Mouse (Mus musculus) hindbrain, embryonic 16.5 days (tissue): ENCODE data around the gene Astn2. TPM values are rescaled to one million over a fixed set of nuclear protein-coding genes. Genes with fewer than 3 reads are reported as not detected.

Experiments
- ATAC-seq: fragments of 200-750 bp; cut with Nextera tagmentation; 2 replicates; pipeline ENCODE4 v1.8.0; 2017; ENCODE audit warnings: moderate TSS enrichment, moderate library complexity
- H3K27ac ChIP-seq: fragments of 300-500 bp; sonication (generic); 2 replicates; pipeline ENCODE4 v1.5.1; 2014; ENCODE audit warnings: low read depth, mild to moderate bottlenecking, control low read depth, low read length, moderate library complexity
- H3K27me3 ChIP-seq: fragments of 300-500 bp; sonication (generic); replicated peaks from 2 replicates; pipeline ENCODE4 v1.6.1; 2014; ENCODE audit warnings: low read length; ENCODE audit not compliant: control insufficient read depth, insufficient read depth
- H3K36me3 ChIP-seq: fragments of 300-500 bp; sonication (generic); 2 replicates; pipeline ENCODE4 v1.6.1; 2014; ENCODE audit warnings: mild to moderate bottlenecking, low read length, moderate library complexity, mixed read lengths; ENCODE audit not compliant: control insufficient read depth, insufficient read depth
- H3K4me1 ChIP-seq: fragments of 300-500 bp; sonication (generic); 2 replicates; pipeline ENCODE4 v1.6.1; 2014; ENCODE audit warnings: low read depth, low read length; ENCODE audit not compliant: control insufficient read depth, insufficient read depth
- H3K4me2 ChIP-seq: fragments of 300-500 bp; sonication (generic); 2 replicates; pipeline ENCODE4 v1.6.1; 2014; ENCODE audit warnings: mild to moderate bottlenecking, low read length, control low read depth, moderate library complexity
- H3K4me3 ChIP-seq: fragments of 300-500 bp; sonication (generic); 2 replicates; pipeline ENCODE4 v1.5.1; 2014; ENCODE audit warnings: mild to moderate bottlenecking, low read length, control low read depth, moderate library complexity
- H3K9ac ChIP-seq: fragments of 300-500 bp; sonication (generic); 2 replicates; pipeline ENCODE4 v1.6.1; 2014; ENCODE audit warnings: low read depth, mild to moderate bottlenecking, control low read depth, low read length, moderate library complexity
- H3K9me3 ChIP-seq: fragments of 300-500 bp; sonication (generic); 2 replicates; pipeline ENCODE4 v1.6.1; 2014; ENCODE audit warnings: mild to moderate bottlenecking, low read length, moderate library complexity; ENCODE audit not compliant: control insufficient read depth
- WGBS: fragments of 180-500 bp; shearing (Covaris S2); extraction: QIAGEN DNeasy Blood & Tissue Kit; methylation state at CpG from one replicate; pipeline ENCODE4 v1.1.7; 2014; 5-methylcytosine and 5-hydroxymethylcytosine counted together
- polyA plus RNA-seq: library from polyadenylated mRNA; unstranded; fragments of >200 nt; fragmentation: Nextera tagmentation; extraction: Ambion mirVana; gene quantifications from 2 replicates; pipeline ENCODE4 v1.2.1, GENCODE M21; 2015

The Astn2 gene
- polyA plus RNA-seq, 1 experiment from 2014 or later: 0.94 TPM

DNA sequence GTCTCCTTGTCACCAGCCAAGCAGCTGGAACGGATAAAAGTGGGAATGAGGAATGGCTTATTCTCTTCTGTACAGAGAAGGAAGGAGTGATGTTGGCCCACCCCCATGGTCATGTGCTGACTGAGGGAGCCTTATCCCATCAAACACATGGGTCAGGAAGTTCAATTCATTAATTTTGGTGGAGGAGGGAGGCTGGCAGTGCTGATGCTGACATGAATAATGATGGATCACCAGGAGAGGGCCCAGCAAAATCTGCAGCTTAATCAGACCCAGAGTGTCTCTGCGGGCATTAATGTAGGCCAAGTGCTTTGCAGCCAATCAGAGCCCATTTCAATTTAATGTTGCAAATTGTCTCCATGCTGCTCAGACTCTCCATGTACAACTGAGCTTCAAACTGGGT, 172.1 kb downstream of the Astn2 start:
- Histone ChIP-seq H3K27me3 (no peaks in the 10 kb centered on the region), H3K4me3 (no peak overlapping the region), H3K4me1 (no peaks in the 10 kb centered on the region), H3K36me3 (no peaks in the 10 kb centered on the region), H3K9ac (no peak overlapping the region), H3K9me3 (no peaks in the 10 kb centered on the region), H3K4me2 (no peak overlapping the region), H3K27ac (no peak overlapping the region; the same call in 1 of the 2 replicates)
- peak; percentile 89 for ATAC-seq
- 47% methylated on average over 2 of the region's 2 CpGs for WGBS

GRCm38 (mm10) chr4:66230735-66231134, 173.7 kb downstream of the Astn2 start:
- WGBS: 82% methylated on average over 4 of the region's 4 CpGs
- no peaks in the 10 kb centered on the region for H3K4me1 ChIP-seq
- no peak for ATAC-seq

GRCm38 (mm10) chr4:66222602-66223317, 181.7 kb downstream of the Astn2 start:
- 89% methylated on average over 9 of the region's 9 CpGs for WGBS
- no peak overlapping the region for H3K27ac ChIP-seq
- no peaks in the 10 kb centered on the region for H3K36me3 ChIP-seq
- no peaks in the 10 kb centered on the region for H3K27me3 ChIP-seq
- H3K4me1 ChIP-seq: no peaks in the 10 kb centered on the region
- no peak overlapping the region for H3K9ac ChIP-seq
- no peaks in the 10 kb centered on the region for H3K9me3 ChIP-seq
- ATAC-seq: no peak
- no peak overlapping the region for H3K4me2 ChIP-seq
- no peak overlapping the region for H3K4me3 ChIP-seq

More at GRCm38 (mm10) chr4:66230735-66231134, 173.7 kb downstream of the Astn2 start:
- Histone ChIP-seq H3K4me3 (no peak overlapping the region), H3K9me3 (no peaks in the 10 kb centered on the region), H3K27ac (no peak overlapping the region), H3K9ac (no peak overlapping the region), H3K27me3 (no peaks in the 10 kb centered on the region), H3K36me3 (no peaks in the 10 kb centered on the region), H3K4me2 (no peak overlapping the region)

DNA sequence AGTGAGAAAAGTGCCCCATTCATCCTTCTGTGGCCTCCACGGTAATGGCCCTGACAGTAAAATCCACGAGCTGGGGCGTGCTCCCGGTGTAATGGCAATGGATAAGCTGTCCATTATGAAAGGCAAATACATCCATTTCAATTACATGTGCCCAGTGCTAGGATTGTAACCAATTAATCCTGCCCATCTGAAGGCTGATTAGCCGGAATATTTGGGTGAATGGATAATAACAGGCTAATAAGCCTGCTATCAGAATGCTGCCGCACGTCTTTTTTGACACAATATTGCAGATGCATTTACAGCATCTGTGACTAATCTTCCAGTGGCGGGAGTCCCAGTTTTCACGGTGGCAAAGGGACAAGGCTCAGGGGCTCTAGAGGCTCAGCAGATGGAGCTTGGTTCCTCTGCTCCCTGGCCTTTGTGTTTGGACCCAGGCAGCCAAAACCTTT, 189.2 kb downstream of the Astn2 start:
- Histone ChIP-seq H3K27ac (peak overlapping the region; percentile 56), H3K4me3 (no peak overlapping the region), H3K9ac (no peak overlapping the region), H3K9me3 (no peaks in the 10 kb centered on the region), H3K36me3 (no peaks in the 10 kb centered on the region), H3K4me2 (no peak overlapping the region), H3K27me3 (no peaks in the 10 kb centered on the region), H3K4me1 (peaks cover 5% of the 10 kb centered on the region)
- WGBS: 31% methylated on average over 9 of the region's 9 CpGs
- ATAC-seq: peak; percentile 83

DNA sequence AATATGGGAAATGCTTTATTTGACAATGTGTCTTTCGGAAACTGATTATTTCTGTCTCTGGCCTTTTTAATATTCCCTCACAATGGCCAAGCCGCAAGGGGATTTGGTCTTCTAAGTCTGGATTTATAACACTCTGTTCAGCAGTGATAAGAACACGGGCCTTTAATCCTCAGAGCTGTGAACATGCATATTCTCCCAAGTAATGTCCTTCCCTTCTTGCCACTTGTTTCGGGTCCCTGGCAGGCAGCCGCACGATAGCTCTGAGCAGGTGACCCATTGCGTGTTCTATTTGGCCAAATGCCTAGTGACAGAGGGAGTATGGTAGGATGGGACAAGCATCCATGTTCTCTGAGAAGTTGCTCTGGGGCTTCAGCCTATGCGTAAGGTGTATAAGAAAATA, 214.8 kb downstream of the Astn2 start:
- ATAC-seq: no peak

DNA sequence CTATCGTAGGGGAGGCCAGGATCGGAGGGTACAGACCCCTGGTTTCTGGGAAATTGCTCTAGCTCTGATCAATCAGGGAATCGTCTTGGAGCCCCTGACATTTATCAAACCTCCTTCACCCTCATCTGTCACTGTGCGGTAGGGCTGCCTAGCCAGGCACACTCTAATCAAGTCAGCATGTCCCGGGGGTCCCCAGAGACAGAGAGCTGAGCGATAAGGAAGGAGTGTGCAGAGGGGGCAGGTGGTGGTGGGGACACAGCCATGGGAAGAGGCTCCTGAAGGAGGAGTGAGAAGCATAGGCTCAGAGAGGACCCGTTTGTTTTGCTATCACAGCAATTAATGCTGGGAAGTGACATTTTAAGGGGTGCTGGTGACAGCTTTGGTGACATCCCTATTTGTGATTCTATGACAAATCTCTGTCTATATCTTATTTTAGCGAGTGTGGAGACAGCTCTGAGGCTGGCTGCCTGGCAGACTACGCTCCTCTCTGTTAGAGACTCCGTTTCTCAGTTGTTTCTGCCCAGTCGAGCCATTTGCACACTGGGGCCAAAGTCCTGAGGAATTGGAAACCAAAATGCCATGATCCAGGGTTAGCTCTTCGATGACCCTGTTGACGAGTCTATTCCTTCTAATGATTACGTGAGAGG, 228.4 kb downstream of the Astn2 start:
- Histone ChIP-seq H3K4me2 (no peak overlapping the region), H3K27me3 (no peaks in the 10 kb centered on the region), H3K27ac (no peak overlapping the region), H3K4me3 (no peak overlapping the region), H3K9ac (no peak overlapping the region), H3K36me3 (no peaks in the 10 kb centered on the region), H3K4me1 (no peaks in the 10 kb centered on the region), H3K9me3 (no peaks in the 10 kb centered on the region)
- peak; percentile 64; the same call in 1 of the 2 replicates for ATAC-seq
- WGBS: 58% methylated on average over 14 of the region's 14 CpGs

More for the DNA sequence above, 214.8 kb downstream of the Astn2 start:
- Histone ChIP-seq H3K9me3 (no peaks in the 10 kb centered on the region), H3K27ac (no peak overlapping the region; the same call in 1 of the 2 replicates), H3K36me3 (no peaks in the 10 kb centered on the region), H3K27me3 (no peaks in the 10 kb centered on the region), H3K4me2 (no peak overlapping the region), H3K4me1 (no peaks in the 10 kb centered on the region), H3K9ac (no peak overlapping the region), H3K4me3 (no peak overlapping the region)
- 92% methylated on average over 8 of the region's 8 CpGs for WGBS

DNA sequence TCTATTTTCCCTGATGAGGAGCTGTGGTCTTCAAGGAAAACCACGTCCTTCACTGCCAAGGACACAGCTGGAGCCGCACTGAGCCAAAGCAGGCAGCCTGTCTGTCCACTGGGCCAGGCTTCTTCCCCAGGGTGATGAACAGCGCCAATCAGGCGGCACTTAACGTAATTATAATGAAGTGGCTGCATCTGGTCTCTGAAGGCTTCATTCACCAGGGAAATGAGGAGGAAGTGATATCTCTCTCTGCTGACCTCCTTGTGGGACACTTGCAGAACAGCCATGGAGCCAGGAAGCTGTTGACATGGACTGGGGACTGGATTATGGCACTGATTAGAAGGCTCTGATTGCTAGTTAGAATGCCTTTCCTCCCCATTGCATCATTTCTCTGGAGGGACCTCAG, 232.8 kb downstream of the Astn2 start:
- no peaks in the 10 kb centered on the region for H3K27me3 ChIP-seq
- 44% methylated on average over 5 of the region's 5 CpGs for WGBS
- no peaks in the 10 kb centered on the region for H3K9me3 ChIP-seq
- H3K27ac ChIP-seq: no peak overlapping the region
- H3K36me3 ChIP-seq: no peaks in the 10 kb centered on the region
- no peaks in the 10 kb centered on the region; the same call in 1 of the 2 replicates for H3K4me1 ChIP-seq
- H3K9ac ChIP-seq: no peak overlapping the region
- no peak overlapping the region for H3K4me2 ChIP-seq
- peak; percentile 31; the same call in 1 of the 2 replicates for ATAC-seq
- H3K4me3 ChIP-seq: no peak overlapping the region

- Histone ChIP-seq H3K27me3 (no peaks in the 10 kb centered on the region), H3K4me2 (no peak overlapping the region), H3K9ac (no peak overlapping the region), H3K27ac (no peak overlapping the region), H3K4me1 (no peaks in the 10 kb centered on the region; the same call in 1 of the 2 replicates), H3K4me3 (no peak overlapping the region), H3K36me3 (no peaks in the 10 kb centered on the region), H3K9me3 (no peaks in the 10 kb centered on the region)
- whole genome bisulfite sequencing: 92% methylated on average over 3 of the region's 3 CpGs
- ATAC-seq: no peak
These were observed 233.6 kb downstream of the Astn2 start for GRCm38 (mm10) chr4:66170787-66171186.

DNA sequence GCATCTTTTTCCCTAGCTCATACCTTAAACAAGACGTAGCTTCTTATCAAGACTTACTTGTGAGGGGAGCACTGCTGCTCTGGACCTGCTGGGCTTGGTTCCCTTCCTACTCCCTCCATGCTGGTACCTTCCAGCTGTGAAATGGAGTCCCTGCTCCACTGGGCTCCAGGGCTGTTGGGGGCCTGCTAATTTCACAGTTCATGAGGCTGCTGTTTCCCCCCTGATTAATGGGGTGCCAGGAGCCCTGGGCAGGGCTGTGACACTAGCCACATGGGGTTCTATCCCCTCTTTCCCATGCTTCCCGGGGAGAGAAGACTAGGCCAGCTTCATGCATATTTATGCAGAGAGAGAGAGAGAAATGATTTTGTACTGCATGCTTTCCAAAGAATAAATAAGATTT, 234.9 kb downstream of the Astn2 start:
- no peak overlapping the region; the same call in 1 of the 2 replicates for H3K9ac ChIP-seq
- WGBS: 33% methylated on average over 2 of the region's 2 CpGs
- H3K27ac ChIP-seq: peak overlapping the region; percentile 35; the same call in 1 of the 2 replicates
- no peaks in the 10 kb centered on the region for H3K27me3 ChIP-seq
- no peak overlapping the region for H3K4me3 ChIP-seq
- H3K9me3 ChIP-seq: no peaks in the 10 kb centered on the region
- no peaks in the 10 kb centered on the region; the same call in 1 of the 2 replicates for H3K4me1 ChIP-seq
- H3K36me3 ChIP-seq: no peaks in the 10 kb centered on the region
- ATAC-seq: peak; percentile 43; the same call in 1 of the 2 replicates
- no peak overlapping the region for H3K4me2 ChIP-seq
